Mouse (Mus musculus) lung, embryonic 16.5 days (tissue): ENCODE results near the gene Cacna2d1. TPM values are rescaled to one million over a fixed set of nuclear protein-coding genes. Genes with fewer than 3 reads are reported as not detected.

Experiments
- ATAC-seq: fragments of 200-750 bp; cut with Nextera tagmentation; 2 replicates; pipeline ENCODE4 v1.8.0; 2017; ENCODE audit warnings: low read depth, mild to moderate bottlenecking, moderate library complexity
- H3K27ac ChIP-seq: fragments of 300-500 bp; sonication (generic); 2 replicates; pipeline ENCODE4 v1.5.1; 2014; ENCODE audit warnings: mild to moderate bottlenecking, control low read depth, low read length
- H3K27me3 ChIP-seq: fragments of 300-500 bp; sonication (generic); 2 replicates; pipeline ENCODE4 v1.6.1; 2014; ENCODE audit warnings: low read depth, low read length, mixed read lengths; ENCODE audit not compliant: control insufficient read depth, insufficient read depth
- H3K36me3 ChIP-seq: fragments of 300-500 bp; sonication (generic); 2 replicates; pipeline ENCODE4 v1.6.1; 2014; ENCODE audit warnings: low read length; ENCODE audit not compliant: control insufficient read depth, insufficient read depth
- H3K4me1 ChIP-seq: fragments of 300-500 bp; sonication (generic); replicated peaks from 2 replicates; pipeline ENCODE4 v1.6.1; 2014; ENCODE audit warnings: low read length, mixed read lengths; ENCODE audit not compliant: control insufficient read depth, insufficient read depth
- H3K4me2 ChIP-seq: fragments of 300-500 bp; sonication (generic); 2 replicates; pipeline ENCODE4 v1.6.1; 2014; ENCODE audit warnings: low read depth, low read length, control low read depth
- H3K4me3 ChIP-seq: fragments of 300-500 bp; sonication (generic); 2 replicates; pipeline ENCODE4 v1.5.1; 2014; ENCODE audit warnings: mild to moderate bottlenecking, low read length, control low read depth
- H3K9ac ChIP-seq: fragments of 300-500 bp; sonication (generic); 2 replicates; pipeline ENCODE4 v1.6.1; 2014; ENCODE audit warnings: low read length, control low read depth
- H3K9me3 ChIP-seq: fragments of 300-500 bp; sonication (generic); 2 replicates; pipeline ENCODE4 v1.6.1; 2016; ENCODE audit warnings: low read length; ENCODE audit not compliant: control insufficient read depth
- WGBS: fragments of 180-500 bp; shearing (Covaris S2); extraction: QIAGEN DNeasy Blood & Tissue Kit; methylation state at CpG from one replicate; pipeline ENCODE4 v1.1.7; 2014; 5-methylcytosine and 5-hydroxymethylcytosine counted together
- polyA plus RNA-seq: library from polyadenylated mRNA; unstranded; fragments of >200 nt; fragmentation: Nextera tagmentation; extraction: Ambion mirVana; gene quantifications from 2 replicates; pipeline ENCODE4 v1.2.1, GENCODE M21; 2015

Gene Cacna2d1
- polyA plus RNA-seq, 1 experiment from 2014 or later, result 9.6 TPM

DNA sequence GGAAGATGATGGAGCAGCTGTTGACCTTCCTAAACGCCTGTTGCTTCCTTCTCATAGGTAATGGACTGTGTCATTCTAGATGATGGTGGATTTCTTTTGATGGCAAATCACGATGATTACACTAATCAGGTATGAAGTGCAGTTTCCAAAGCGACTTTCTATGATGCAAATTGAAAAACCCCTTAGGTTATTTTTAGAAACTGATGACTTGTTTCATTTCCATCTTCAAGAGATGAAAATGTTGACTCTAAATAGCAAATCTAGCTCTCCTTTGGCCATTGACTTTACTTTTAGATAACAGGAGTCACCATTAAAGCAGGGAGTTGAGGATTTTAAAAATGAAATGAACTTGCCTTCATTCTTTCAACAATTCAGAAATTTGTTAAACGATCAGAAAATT lies 423.2 kb downstream of the Cacna2d1 start:
- H3K4me3 ChIP-seq, result no peak overlapping the region
- ATAC-seq, result no peak
- WGBS, result 82% methylated on average over 4 of the region's 4 CpGs

DNA sequence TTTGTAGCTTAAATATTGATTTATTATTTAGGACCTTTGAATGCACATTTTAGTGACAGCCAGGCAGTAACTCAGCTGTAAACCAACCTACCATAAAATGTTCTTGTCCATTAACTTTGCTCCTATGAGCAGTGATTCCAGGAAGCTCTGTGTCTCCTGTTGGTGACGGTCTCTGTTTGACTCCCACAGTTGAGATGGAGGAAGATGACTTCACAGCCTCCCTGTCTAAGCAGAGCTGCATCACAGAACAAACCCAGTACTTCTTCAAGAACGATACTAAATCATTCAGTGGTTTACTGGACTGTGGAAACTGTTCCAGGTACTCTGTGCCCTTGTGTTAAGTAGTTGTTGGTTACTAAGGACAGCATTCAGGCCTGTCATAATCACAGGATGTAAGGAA lies 427.6 kb downstream of the Cacna2d1 start:
- Histone ChIP-seq H3K4me2 (no peak overlapping the region), H3K9ac (no peak overlapping the region), H3K9me3 (no peaks in the 10 kb centered on the region), H3K27me3 (no peaks in the 10 kb centered on the region), H3K4me3 (no peak overlapping the region), H3K27ac (no peak overlapping the region), H3K36me3 (peaks cover 2% of the 10 kb centered on the region; the same call in 1 of the 2 replicates), H3K4me1 (no peaks in the 10 kb centered on the region)
- 78% methylated on average over 2 of the region's 2 CpGs for WGBS
- no peak for ATAC-seq

More for the DNA sequence above, 423.2 kb downstream of the Cacna2d1 start:
- no peaks in the 10 kb centered on the region for H3K9me3 ChIP-seq
- no peaks in the 10 kb centered on the region for H3K27me3 ChIP-seq
- H3K4me1 ChIP-seq, result no peaks in the 10 kb centered on the region
- no peak overlapping the region for H3K9ac ChIP-seq
- no peak overlapping the region for H3K4me2 ChIP-seq
- peaks cover 2% of the 10 kb centered on the region; the same call in 1 of the 2 replicates for H3K36me3 ChIP-seq
- H3K27ac ChIP-seq, result no peak overlapping the region

GRCm38 (mm10) chr5:16363171-16363570 lies 428.7 kb downstream of the Cacna2d1 start:
- Histone ChIP-seq H3K4me1 (no peaks in the 10 kb centered on the region), H3K27me3 (no peaks in the 10 kb centered on the region), H3K9me3 (no peaks in the 10 kb centered on the region), H3K9ac (no peak overlapping the region), H3K36me3 (peaks cover 2% of the 10 kb centered on the region; the same call in 1 of the 2 replicates), H3K27ac (no peak overlapping the region), H3K4me2 (no peak overlapping the region), H3K4me3 (no peak overlapping the region)
- no peak for ATAC-seq
- 76% methylated on average over 2 of the region's 2 CpGs for WGBS

DNA sequence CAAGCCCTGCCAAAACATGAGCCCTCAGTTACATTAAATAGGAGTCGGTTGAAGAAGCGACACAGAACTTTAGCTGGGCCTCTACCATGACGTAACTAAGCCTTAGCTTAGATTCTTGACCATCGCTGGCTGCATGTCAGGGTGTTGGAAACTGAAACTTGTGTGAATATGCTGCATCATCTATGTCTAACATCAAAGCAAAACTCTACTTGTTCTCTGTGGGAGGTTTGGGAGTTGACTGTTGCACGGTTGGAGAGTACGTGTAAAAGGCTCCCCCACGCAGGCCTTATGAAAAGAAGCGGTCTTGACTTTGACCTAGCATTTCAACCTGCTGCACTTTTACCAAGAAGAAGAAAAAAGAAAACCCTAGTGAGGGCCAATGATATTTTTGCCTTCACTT lies 436.2 kb downstream of the Cacna2d1 start:
- Histone ChIP-seq H3K27me3 (no peaks in the 10 kb centered on the region), H3K4me1 (no peaks in the 10 kb centered on the region), H3K4me2 (no peak overlapping the region), H3K9ac (no peak overlapping the region), H3K9me3 (no peaks in the 10 kb centered on the region), H3K36me3 (no peaks in the 10 kb centered on the region), H3K27ac (no peak overlapping the region), H3K4me3 (no peak overlapping the region)
- ATAC-seq, result no peak
- 92% methylated on average over 8 of the region's 8 CpGs for WGBS

DNA sequence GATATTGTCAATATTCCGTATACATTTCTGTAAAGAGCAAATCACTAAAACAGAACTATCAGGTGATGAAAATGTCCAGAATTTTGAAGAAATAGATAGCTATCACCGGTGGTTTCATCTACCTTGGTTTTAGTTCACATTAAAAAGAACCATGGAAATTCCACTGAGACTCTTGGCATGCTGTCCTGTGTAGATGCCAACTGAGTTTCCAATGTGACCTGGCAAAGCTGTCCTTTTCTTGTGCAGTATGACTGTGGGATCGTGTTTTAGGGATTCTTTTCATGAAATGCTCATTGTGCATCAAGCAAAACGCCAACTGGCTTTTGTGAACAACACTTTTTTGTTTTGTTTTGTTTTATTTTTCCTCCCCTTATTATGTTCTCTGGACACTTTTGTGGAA lies 439.5 kb downstream of the Cacna2d1 start:
- no peak overlapping the region for H3K4me3 ChIP-seq
- 81% methylated on average over 4 of the region's 4 CpGs for WGBS
- no peak overlapping the region for H3K9ac ChIP-seq
- no peak overlapping the region for H3K27ac ChIP-seq
- no peaks in the 10 kb centered on the region for H3K36me3 ChIP-seq
- H3K9me3 ChIP-seq, result no peaks in the 10 kb centered on the region
- no peak for ATAC-seq
- H3K4me1 ChIP-seq, result no peaks in the 10 kb centered on the region
- no peaks in the 10 kb centered on the region for H3K27me3 ChIP-seq
- H3K4me2 ChIP-seq, result no peak overlapping the region

DNA sequence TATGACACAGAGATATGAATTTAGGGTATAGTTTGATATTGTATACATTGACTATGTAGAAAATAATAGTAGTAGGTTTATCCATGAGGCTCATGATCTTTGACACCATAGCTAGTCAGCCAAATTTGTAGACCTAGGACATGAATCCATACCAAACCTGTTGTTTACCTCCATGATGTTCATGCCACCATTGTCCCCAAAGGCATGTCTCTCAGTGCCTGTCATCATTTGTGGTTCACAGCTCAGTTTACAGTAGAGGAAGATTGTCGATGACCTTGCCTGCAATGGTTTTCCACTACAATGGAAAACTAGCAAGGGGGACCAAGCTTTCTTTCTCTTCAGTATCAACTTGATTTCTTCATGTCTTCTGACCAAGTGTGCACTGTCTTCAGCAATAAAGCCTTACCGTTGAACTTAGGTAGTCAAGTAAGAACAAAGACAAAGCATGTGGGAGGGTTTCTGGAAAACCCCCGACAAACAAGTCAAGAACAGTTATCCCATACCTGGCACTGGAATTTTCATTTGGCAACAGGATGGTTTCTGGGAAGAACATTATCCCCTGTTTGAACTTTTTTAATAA lies 441.9 kb downstream of the Cacna2d1 start:
- WGBS, result 86% methylated on average over 3 of the region's 3 CpGs
- ATAC-seq, result no peak
- no peak overlapping the region for H3K4me2 ChIP-seq
- no peak overlapping the region for H3K9ac ChIP-seq
- H3K4me1 ChIP-seq, result no peaks in the 10 kb centered on the region
- no peak overlapping the region for H3K4me3 ChIP-seq
- no peaks in the 10 kb centered on the region for H3K36me3 ChIP-seq
- H3K27me3 ChIP-seq, result no peaks in the 10 kb centered on the region
- H3K27ac ChIP-seq, result no peak overlapping the region
- H3K9me3 ChIP-seq, result no peaks in the 10 kb centered on the region

- Histone ChIP-seq H3K4me1 (no peaks in the 10 kb centered on the region), H3K4me2 (no peak overlapping the region), H3K27me3 (no peaks in the 10 kb centered on the region), H3K36me3 (no peaks in the 10 kb centered on the region), H3K27ac (no peak overlapping the region), H3K9me3 (no peaks in the 10 kb centered on the region), H3K4me3 (no peak overlapping the region), H3K9ac (no peak overlapping the region)
- WGBS, result 41% methylated on average over 8 of the region's 8 CpGs
- peak; percentile 80 for ATAC-seq
Observed at GRCm38 (mm10) chr5:16410011-16410410, 475.5 kb downstream of the Cacna2d1 start.

DNA sequence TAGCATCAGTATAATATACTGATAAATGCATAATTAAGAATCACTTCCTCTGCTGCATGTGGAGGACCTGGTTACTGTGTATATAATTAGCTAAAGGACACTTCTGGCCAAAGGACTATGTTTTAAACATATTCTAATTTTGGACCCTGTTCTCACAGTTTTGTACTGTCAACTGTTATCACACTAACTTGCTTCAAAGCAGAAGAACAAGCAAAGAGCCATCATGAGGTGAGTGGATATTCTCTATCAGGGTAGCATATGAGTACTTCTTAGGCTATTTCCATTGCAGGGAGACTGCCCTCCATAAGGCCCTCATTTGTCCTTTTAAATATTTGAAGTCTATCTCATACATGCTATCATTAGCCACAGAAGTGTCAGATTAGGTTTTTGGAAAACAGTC lies 480.2 kb downstream of the Cacna2d1 start:
- no peak for ATAC-seq
- H3K4me1 ChIP-seq, result no peaks in the 10 kb centered on the region

GRCm38 (mm10) chr5:16417996-16418395 lies 483.5 kb downstream of the Cacna2d1 start:
- no peak overlapping the region for H3K9ac ChIP-seq
- 51% methylated on average over 1 of the region's 1 CpGs for WGBS
- no peaks in the 10 kb centered on the region for H3K9me3 ChIP-seq
- no peaks in the 10 kb centered on the region for H3K27me3 ChIP-seq
- no peaks in the 10 kb centered on the region for H3K4me1 ChIP-seq
- H3K36me3 ChIP-seq, result no peaks in the 10 kb centered on the region
- no peak overlapping the region for H3K27ac ChIP-seq
- H3K4me3 ChIP-seq, result no peak overlapping the region
- H3K4me2 ChIP-seq, result no peak overlapping the region
- no peak for ATAC-seq

More for the DNA sequence above, 480.2 kb downstream of the Cacna2d1 start:
- Histone ChIP-seq H3K4me3 (no peak overlapping the region), H3K27me3 (no peaks in the 10 kb centered on the region), H3K27ac (no peak overlapping the region), H3K36me3 (no peaks in the 10 kb centered on the region), H3K9me3 (no peaks in the 10 kb centered on the region), H3K9ac (no peak overlapping the region), H3K4me2 (no peak overlapping the region)

- Histone ChIP-seq H3K4me1 (no peaks in the 10 kb centered on the region), H3K36me3 (no peaks in the 10 kb centered on the region), H3K27me3 (no peaks in the 10 kb centered on the region), H3K4me2 (no peak overlapping the region), H3K4me3 (no peak overlapping the region), H3K27ac (no peak overlapping the region), H3K9ac (no peak overlapping the region), H3K9me3 (no peaks in the 10 kb centered on the region)
- no peak for ATAC-seq
- WGBS, result 57% methylated on average over 3 of the region's 3 CpGs
Observed at GRCm38 (mm10) chr5:16418504-16418903, 484.0 kb downstream of the Cacna2d1 start.
